Mouse (Mus musculus) intestine, postnatal 0 days (tissue): ENCODE measurements at regions not wholly inside any gene's neighbourhood (a gene's known extent, or its start where the extent isn't known, plus 50 kb on each side); places are given as distances from the start of the nearest gene placed in this dataset.

Experiments
- ATAC-seq: fragments of 200-750 bp; cut with Nextera tagmentation; 2 replicates; pipeline ENCODE4 v1.8.0; 2017; ENCODE audit warnings: mild to moderate bottlenecking, moderate TSS enrichment, moderate library complexity
- H3K27ac ChIP-seq: fragments of 300-500 bp; sonication (generic); 2 replicates; pipeline ENCODE4 v1.5.1; 2014; ENCODE audit warnings: mild to moderate bottlenecking, low read depth, low read length, moderate library complexity
- H3K27me3 ChIP-seq: fragments of 300-500 bp; sonication (generic); replicated peaks from 2 replicates; pipeline ENCODE4 v1.6.1; 2014; ENCODE audit warnings: low read length, mixed read lengths; ENCODE audit not compliant: control insufficient read depth, insufficient read depth
- H3K36me3 ChIP-seq: fragments of 300-500 bp; sonication (generic); 2 replicates; pipeline ENCODE4 v1.6.1; 2014; ENCODE audit warnings: mild to moderate bottlenecking, moderate library complexity; ENCODE audit not compliant: control insufficient read depth, insufficient read depth
- H3K4me1 ChIP-seq: fragments of 300-500 bp; sonication (generic); replicated peaks from 2 replicates; pipeline ENCODE4 v1.6.1; 2014; ENCODE audit warnings: antibody characterized with exemption, low read length, mixed read lengths; ENCODE audit not compliant: control insufficient read depth, insufficient read depth
- H3K4me2 ChIP-seq: fragments of 300-500 bp; sonication (generic); replicated peaks from 2 replicates; pipeline ENCODE4 v1.6.1; 2014; ENCODE audit warnings: low read depth, mild to moderate bottlenecking, moderate library complexity
- H3K4me3 ChIP-seq: fragments of 300-500 bp; sonication (generic); 2 replicates; pipeline ENCODE4 v1.5.1; 2014; ENCODE audit warnings: low read depth, low read length
- H3K9ac ChIP-seq: fragments of 300-500 bp; sonication (generic); 2 replicates; pipeline ENCODE4 v1.6.1; 2014; ENCODE audit warnings: mild to moderate bottlenecking, low read depth, low read length
- H3K9me3 ChIP-seq: fragments of 300-500 bp; sonication (generic); 2 replicates; pipeline ENCODE4 v1.6.1; 2016; ENCODE audit warnings: mixed run types; ENCODE audit not compliant: control insufficient read depth
- CTCF ChIP-seq: sonication (generic); IDR thresholded peaks from 2 replicates; pipeline ENCODE4 v1.5.1; 2016; ENCODE audit warnings: low read depth, mild to moderate bottlenecking, control low read depth, antibody characterized with exemption, moderate library complexity
- WGBS: fragments of 180-500 bp; shearing (Covaris S2); extraction: QIAGEN DNeasy Blood & Tissue Kit; methylation state at CpG from one replicate; pipeline ENCODE4 v1.1.7; 2014; 5-methylcytosine and 5-hydroxymethylcytosine counted together

GRCm38 (mm10) chr15:97533553-97534291, 171.9 kb downstream of the Rpap3 start:
- H3K9ac ChIP-seq, result no peak overlapping the region
- H3K27me3 ChIP-seq, result no peaks in the 10 kb centered on the region
- H3K27ac ChIP-seq, result no peak overlapping the region
- H3K36me3 ChIP-seq, result no peaks in the 10 kb centered on the region
- no peak for ATAC-seq
- H3K4me1 ChIP-seq, result no peaks in the 10 kb centered on the region
- WGBS, result 72% methylated on average over 12 of the region's 12 CpGs
- no peak for TF ChIP-seq CTCF
- no peaks in the 10 kb centered on the region for H3K9me3 ChIP-seq
- no peak overlapping the region for H3K4me2 ChIP-seq
- no peak overlapping the region for H3K4me3 ChIP-seq

GRCm38 (mm10) chr15:97532346-97532910, 173.2 kb downstream of the Rpap3 start:
- H3K4me2 ChIP-seq, result no peak overlapping the region
- no peaks in the 10 kb centered on the region for H3K27me3 ChIP-seq
- no peak overlapping the region for H3K27ac ChIP-seq
- H3K36me3 ChIP-seq, result no peaks in the 10 kb centered on the region
- WGBS, result 47% methylated on average over 10 of the region's 10 CpGs
- TF ChIP-seq CTCF, result no peak
- H3K4me1 ChIP-seq, result no peaks in the 10 kb centered on the region
- ATAC-seq, result no peak
- H3K9me3 ChIP-seq, result no peaks in the 10 kb centered on the region
- no peak overlapping the region for H3K4me3 ChIP-seq
- no peak overlapping the region for H3K9ac ChIP-seq

GRCm38 (mm10) chr15:97528291-97529050, 177.2 kb downstream of the Rpap3 start:
- Histone ChIP-seq H3K4me1 (no peaks in the 10 kb centered on the region), H3K9ac (no peak overlapping the region), H3K9me3 (no peaks in the 10 kb centered on the region), H3K27me3 (no peaks in the 10 kb centered on the region), H3K27ac (no peak overlapping the region), H3K36me3 (no peaks in the 10 kb centered on the region), H3K4me2 (no peak overlapping the region), H3K4me3 (no peak overlapping the region)
- no peak for ATAC-seq
- no peak for TF ChIP-seq CTCF
- 85% methylated on average over 11 of the region's 11 CpGs for WGBS

DNA sequence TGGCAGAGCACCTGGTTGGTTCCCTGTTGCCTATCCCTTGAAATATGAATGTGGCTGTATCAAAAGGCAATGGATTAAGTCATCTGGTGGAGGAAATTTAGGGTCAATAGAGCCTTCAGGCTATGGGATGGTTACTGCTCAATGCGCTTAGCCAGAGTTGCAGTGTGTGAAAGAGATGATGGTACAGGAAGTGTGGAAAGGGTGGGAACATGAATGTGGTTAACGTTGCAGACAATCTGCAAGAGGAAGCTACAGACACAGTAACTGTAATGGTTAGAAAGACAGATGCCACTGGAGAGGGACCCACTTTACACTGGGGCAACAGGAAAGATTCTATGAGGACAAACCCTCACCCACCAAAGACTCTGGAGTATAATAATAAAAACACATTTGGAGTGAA, 185.2 kb downstream of the Rpap3 start:
- Histone ChIP-seq H3K9me3 (no peaks in the 10 kb centered on the region), H3K27me3 (no peaks in the 10 kb centered on the region), H3K27ac (no peak overlapping the region), H3K9ac (no peak overlapping the region), H3K4me2 (no peak overlapping the region), H3K36me3 (no peaks in the 10 kb centered on the region), H3K4me1 (no peaks in the 10 kb centered on the region), H3K4me3 (no peak overlapping the region)
- ATAC-seq, result no peak
- 70% methylated on average over 2 of the region's 2 CpGs for WGBS
- TF ChIP-seq CTCF, result no peak

DNA sequence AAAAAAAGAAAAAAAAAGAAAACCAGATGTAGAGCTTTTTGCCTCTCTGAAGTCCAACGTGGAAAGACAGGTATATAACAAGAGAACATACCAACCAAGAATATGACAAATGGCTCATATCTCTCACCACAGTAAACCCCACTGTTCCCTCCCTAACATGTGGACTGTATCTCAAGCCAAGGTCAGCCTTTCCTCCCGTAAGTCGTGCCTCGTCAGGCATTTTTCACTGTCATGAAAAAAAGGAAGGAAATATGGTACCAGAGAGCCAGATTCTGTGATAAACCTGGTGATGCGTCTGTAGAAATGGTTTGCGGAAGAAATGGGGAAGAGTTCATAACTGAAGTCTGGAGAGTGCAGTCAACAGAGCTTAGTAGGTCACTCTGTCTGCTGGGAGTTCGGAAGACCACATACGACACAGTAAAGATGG, 185.7 kb downstream of the Rpap3 start:
- Histone ChIP-seq H3K4me2 (no peak overlapping the region), H3K4me3 (no peak overlapping the region), H3K27me3 (no peaks in the 10 kb centered on the region), H3K9ac (no peak overlapping the region), H3K4me1 (no peaks in the 10 kb centered on the region), H3K36me3 (no peaks in the 10 kb centered on the region), H3K27ac (no peak overlapping the region), H3K9me3 (no peaks in the 10 kb centered on the region)
- no peak for ATAC-seq
- WGBS, result 83% methylated on average over 8 of the region's 8 CpGs
- no peak for TF ChIP-seq CTCF

DNA sequence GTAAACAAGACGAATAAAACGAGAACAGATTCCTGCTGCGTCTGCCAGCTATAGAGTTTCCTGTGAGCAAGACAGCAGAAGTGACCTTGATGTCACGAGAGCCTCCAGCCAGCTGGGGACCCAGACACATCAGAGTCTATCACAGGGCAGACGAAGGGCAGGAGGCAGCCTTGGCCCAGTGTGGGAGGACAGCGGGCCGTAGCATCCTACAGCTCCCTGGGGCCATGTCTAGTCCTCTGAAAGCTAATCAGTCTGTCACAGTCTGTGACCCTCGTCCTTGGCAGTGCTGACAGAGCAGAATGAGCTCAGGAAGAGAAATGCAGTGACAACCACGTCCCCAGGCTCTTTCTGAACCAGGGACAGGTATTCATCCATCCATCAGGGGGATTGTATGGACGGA, 187.7 kb downstream of the Rpap3 start:
- WGBS, result 63% methylated on average over 10 of the region's 10 CpGs
- H3K36me3 ChIP-seq, result no peaks in the 10 kb centered on the region
- H3K4me2 ChIP-seq, result no peak overlapping the region
- H3K27me3 ChIP-seq, result no peaks in the 10 kb centered on the region
- no peak overlapping the region for H3K27ac ChIP-seq
- no peak for ATAC-seq
- H3K9me3 ChIP-seq, result no peaks in the 10 kb centered on the region
- TF ChIP-seq CTCF, result no peak
- no peak overlapping the region for H3K4me3 ChIP-seq
- no peaks in the 10 kb centered on the region for H3K4me1 ChIP-seq
- H3K9ac ChIP-seq, result no peak overlapping the region
